Comparison of ENCODE assay signal across 13 mouse cellular contexts in genomic region chr7:121931246-121931645, GRCm38 (mm10). TPM values are rescaled to one million over a fixed set of nuclear protein-coding genes. Genes with fewer than 3 reads are reported as not detected.
DNase-seq lines count a peak whose midpoint lies in the region; ATAC-seq and TF ChIP-seq lines count a peak whose summit lies in the region.
"Had no signal": no experiment of that assay in that cellular context is flagged by ENCODE, and none has a peak within 500 bp of the region (broad histone marks: within the 10 kb centered on the region; RNA-seq: fewer than 3 reads in every experiment).

No protein-coding gene starts in this region.

- intact Hi-C loops in left cerebral cortex, postnatal 25 days (cut with DNase I), result no loop called here

- H3K27ac ChIP-seq in hindbrain, embryonic 13.5 days, result 0 out of 2 replicates have a peak overlapping the region, but pooled peaks have one; percentile 18
- no peak overlapping the region for H3K27ac ChIP-seq in hindbrain, embryonic 12.5 days
- peak overlapping the region; percentile 20; the same call in 1 of the 2 replicates for H3K27ac ChIP-seq in ES-E14 (ENCODE audit: insufficient read depth, low read depth, low read length, poor library complexity, severe bottlenecking)
- peak overlapping the region; percentile 19 for H3K27ac ChIP-seq in kidney, embryonic 16.5 days (ENCODE audit: low read length)
- H3K27ac ChIP-seq: forebrain, embryonic 13.5 days; heart, adult 2 months; neural tube, embryonic 15.5 days had no signal

- 48% methylated on average over 7 of the region's 7 CpGs for WGBS in hindbrain, embryonic 13.5 days
- WGBS in hindbrain, embryonic 12.5 days, result 53% methylated on average over 7 of the region's 7 CpGs
- WGBS in kidney, embryonic 16.5 days, result 51% methylated on average over 7 of the region's 7 CpGs

- no peak overlapping the region for H3K4me2 ChIP-seq in hindbrain, embryonic 13.5 days
- no peak overlapping the region for H3K4me2 ChIP-seq in hindbrain, embryonic 12.5 days (replicated peaks)
- no peak overlapping the region for H3K4me2 ChIP-seq in kidney, embryonic 16.5 days (replicated peaks; ENCODE audit: low read depth, low read length)
- H3K4me2 ChIP-seq: forebrain, embryonic 13.5 days; neural tube, embryonic 15.5 days had no signal

- in situ Hi-C loops in ES-E14 (cut with MboI; ENCODE audit: low sequenced_read_pairs in 2 of 2, unreplicated experiment in 2 of 2), result no loop called here

- peaks cover 6% of the 10 kb centered on the region; the same call in 1 of the 2 replicates for H3K4me1 ChIP-seq in hindbrain, embryonic 13.5 days (replicated peaks)
- peaks cover 6% of the 10 kb centered on the region; the same call in 1 of the 2 replicates for H3K4me1 ChIP-seq in hindbrain, embryonic 12.5 days
- H3K4me1 ChIP-seq in ES-E14 (ENCODE audit: control insufficient read depth in 2 of 2, insufficient read depth in 2 of 2, low read length in 2 of 2, poor library complexity in 1 of 2), result peaks cover 2 to 3% of the 10 kb centered on the region in 2 experiments; a peak in 1 of 4 replicates
- peaks cover 20% of the 10 kb centered on the region for H3K4me1 ChIP-seq in kidney, embryonic 16.5 days (ENCODE audit: insufficient read depth, low read length)
- H3K4me1 ChIP-seq: forebrain, embryonic 13.5 days had no signal

- no peak for DNase-seq in ES-E14 (ENCODE audit: low read depth, low spot score)
- peak; percentile 82 for DNase-seq in cerebellum, adult 9-10 months
- no peak for DNase-seq in layer of hippocampus, adult 8-10 months (ENCODE audit: low spot score in 2 of 2)
- no peak for DNase-seq in left cerebral cortex, postnatal 25 days (ENCODE audit: low spot score in 2 of 2)
- no peak for DNase-seq in frontal cortex, postnatal 10 days (ENCODE audit: low spot score in 2 of 2)
- DNase-seq: adrenal gland, postnatal 10 days; heart, adult 2 months; thymus, postnatal 25 days had no signal

- no peak overlapping the region for H3K9ac ChIP-seq in hindbrain, embryonic 13.5 days
- no peak overlapping the region for H3K9ac ChIP-seq in hindbrain, embryonic 12.5 days
- no peak overlapping the region for H3K9ac ChIP-seq in ES-E14 (ENCODE audit: insufficient read depth, low read depth, low read length, poor library complexity, severe bottlenecking)
- H3K9ac ChIP-seq in kidney, embryonic 16.5 days (replicated peaks; ENCODE audit: low read length), result no peak overlapping the region
- H3K9ac ChIP-seq: forebrain, embryonic 13.5 days; neural tube, embryonic 15.5 days had no signal

- no peak for ATAC-seq in hindbrain, embryonic 13.5 days (ENCODE audit: low FRiP score)
- ATAC-seq in hindbrain, embryonic 12.5 days (ENCODE audit: low FRiP score), result no peak
- ATAC-seq in kidney, embryonic 16.5 days (ENCODE audit: low FRiP score, low TSS enrichment), result peak; percentile 46; the same call in 1 of the 2 replicates
- ATAC-seq: forebrain, embryonic 13.5 days had no signal

- H3K27me3 ChIP-seq in hindbrain, embryonic 13.5 days, result no peaks in the 10 kb centered on the region
- no peaks in the 10 kb centered on the region for H3K27me3 ChIP-seq in hindbrain, embryonic 12.5 days
- no peaks in the 10 kb centered on the region for H3K27me3 ChIP-seq in kidney, embryonic 16.5 days (ENCODE audit: insufficient read depth, low read length)
- H3K27me3 ChIP-seq: forebrain, embryonic 13.5 days; neural tube, embryonic 15.5 days had no signal

- no peak overlapping the region for H3K4me3 ChIP-seq in hindbrain, embryonic 13.5 days
- H3K4me3 ChIP-seq in hindbrain, embryonic 12.5 days, result no peak overlapping the region
- no peak overlapping the region for H3K4me3 ChIP-seq in ES-E14 (ENCODE audit: insufficient read depth in 1 of 2, low read depth in 1 of 2, low read length in 2 of 2, poor library complexity in 1 of 2, severe bottlenecking in 1 of 2)
- H3K4me3 ChIP-seq in kidney, embryonic 16.5 days (ENCODE audit: low read length), result no peak overlapping the region
- H3K4me3 ChIP-seq: forebrain, embryonic 13.5 days; heart, adult 2 months; neural tube, embryonic 15.5 days had no signal

- H3K36me3 ChIP-seq in hindbrain, embryonic 13.5 days, result peaks cover 62% of the 10 kb centered on the region
- H3K36me3 ChIP-seq in hindbrain, embryonic 12.5 days, result peaks cover 22% of the 10 kb centered on the region
- peaks cover 9% of the 10 kb centered on the region; the same call in 1 of the 2 replicates for H3K36me3 ChIP-seq in ES-E14 (ENCODE audit: control insufficient read depth, insufficient read depth, low read length, poor library complexity, severe bottlenecking)
- H3K36me3 ChIP-seq in kidney, embryonic 16.5 days (ENCODE audit: insufficient read depth, low read length), result peaks cover 17% of the 10 kb centered on the region

- H3K9me3 ChIP-seq in hindbrain, embryonic 13.5 days, result no peaks in the 10 kb centered on the region
- no peaks in the 10 kb centered on the region for H3K9me3 ChIP-seq in hindbrain, embryonic 12.5 days (replicated peaks)
- no peaks in the 10 kb centered on the region for H3K9me3 ChIP-seq in ES-E14 (ENCODE audit: control insufficient read depth, insufficient read depth, low read depth, low read length)
- H3K9me3 ChIP-seq in kidney, embryonic 16.5 days (ENCODE audit: low read length), result no peaks in the 10 kb centered on the region
- H3K9me3 ChIP-seq: forebrain, embryonic 13.5 days; neural tube, embryonic 15.5 days had no signal

TF ChIP-seq in ES-E14, 5 proteins besides CTCF, POLR2A, EP300 and RAD21:
- TF ChIP-seq HCFC1 (IDR thresholded peaks at IDR 0.05; ENCODE audit: borderline replicate concordance, insufficient read depth, low read length), result no peak
- no peak for TF ChIP-seq CHD2 (IDR thresholded peaks at IDR 0.05; ENCODE audit: low read depth, low read length)
- no peak for TF ChIP-seq MAFK (IDR thresholded peaks at IDR 0.05; ENCODE audit: insufficient read depth, low read depth, low read length)
- no peak for TF ChIP-seq ZC3H11A (IDR thresholded peaks at IDR 0.05; ENCODE audit: borderline replicate concordance, low read depth, low read length)
- TF ChIP-seq ZNF384 (IDR thresholded peaks at IDR 0.05; ENCODE audit: low read depth, low read length), result no peak

RNA-seq across cellular contexts. Expression of gene Cog7, which starts 50.3 kb away (rescaled TPM):
- polyA plus RNA-seq in hindbrain, embryonic 13.5 days (2015; fragmentation: Nextera tagmentation; extraction: Ambion mirVana), result 22.5 and 23.0 TPM in 2 replicates
- 21.1 and 22.4 TPM in 2 replicates for polyA plus RNA-seq in hindbrain, embryonic 12.5 days (2016; fragmentation: Nextera tagmentation; extraction: Ambion mirVana)
- total RNA-seq in ES-E14 (2012; rRNA removed), result 17.7 and 19.9 TPM in 2 replicates
- polyA plus RNA-seq in kidney, embryonic 16.5 days (2015; fragmentation: Nextera tagmentation; extraction: Ambion mirVana), result 32.9 and 33.0 TPM in 2 replicates
- 10 to 100 TPM; 41.5 to 47.1 (median 43.7) TPM for total RNA-seq in layer of hippocampus, adult 8-10 months (2022)
- total RNA-seq in left cerebral cortex, postnatal 25 days (2021), result 10 to 100 TPM; 39.4 to 40.9 TPM
